Mouse (Mus musculus) spleen, adult 2 months (tissue): Measurements from ENCODE around the gene Hils1.

Experiments used
- CTCF ChIP-seq: fragments of 200-500 bp; IDR thresholded peaks from 2 replicates; pipeline ENCODE4 v1.5.1; 2011; ENCODE audit warnings: mild to moderate bottlenecking, inconsistent platforms; ENCODE audit not compliant: insufficient read depth, insufficient read length, insufficient replicate concordance; ENCODE audit errors: extremely low read depth
- POLR2A ChIP-seq: fragments of 200-500 bp; IDR thresholded peaks from 2 replicates; pipeline ENCODE4 v1.6.1; 2011; ENCODE audit warnings: low read depth, low read length, inconsistent platforms

- TF ChIP-seq POLR2A (no peak), CTCF (no peak)
Observed at GRCm38 (mm10) chr11:94997596-94997995, 30.2 kb downstream of the Hils1 start.
